Mouse (Mus musculus) CH12.LX (cell line): ENCODE measurements at regions not wholly inside any gene's neighbourhood (a gene's known extent, or its start where the extent isn't known, plus 50 kb on each side); places are given as distances from the start of the nearest gene placed in this dataset.

Source experiments
- CHD2 ChIP-seq: IDR thresholded peaks from 2 replicates; pipeline ENCODE4 v1.6.1; 2011; ENCODE audit warnings: low read length, improper control_type of control experiment
- CTCF ChIP-seq, 2 experiments: IDR thresholded peaks in 1 of 2; conservative IDR thresholded peaks in 1 of 2; 2 replicates each; pipeline ENCODE4 v1.5.1; 2011 to 2012; ENCODE audit warnings: low read depth in 2 of 2, low read length in 2 of 2, improper control_type of control experiment in 1 of 2, inconsistent platforms in 1 of 2, mild to moderate bottlenecking in 1 of 2, moderate library complexity in 1 of 2
- E2F4 ChIP-seq: IDR thresholded peaks from 2 replicates; pipeline ENCODE4 v1.6.1; 2011; ENCODE audit warnings: low read depth, low read length, improper control_type of control experiment; ENCODE audit not compliant: insufficient replicate concordance
- EP300 ChIP-seq: IDR thresholded peaks from 2 replicates; pipeline ENCODE4 v1.6.1; 2011; ENCODE audit warnings: low read length, improper control_type of control experiment
- HCFC1 ChIP-seq: IDR thresholded peaks from 2 replicates; pipeline ENCODE4 v1.6.1; 2012; ENCODE audit warnings: low read depth, mild to moderate bottlenecking, inconsistent platforms, low read length, improper control_type of control experiment
- JUN ChIP-seq: IDR thresholded peaks from 2 replicates; pipeline ENCODE4 v1.6.1; 2011; ENCODE audit warnings: low read depth, mild to moderate bottlenecking, low read length, improper control_type of control experiment, moderate library complexity; ENCODE audit not compliant: insufficient read depth
- MAX ChIP-seq: IDR thresholded peaks from 2 replicates; pipeline ENCODE4 v1.6.1; 2011; ENCODE audit warnings: low read length, improper control_type of control experiment
- NRF1 ChIP-seq: IDR thresholded peaks from 2 replicates; pipeline ENCODE4 v1.6.1; 2014; ENCODE audit warnings: low read depth, mild to moderate bottlenecking, inconsistent platforms, low read length, improper control_type of control experiment, moderate library complexity
- POLR2A ChIP-seq: IDR thresholded peaks from 2 replicates; pipeline ENCODE4 v1.6.1; 2011; ENCODE audit warnings: low read depth, mild to moderate bottlenecking, improper control_type of control experiment, low read length
- TCF12 ChIP-seq: IDR thresholded peaks from 2 replicates; pipeline ENCODE4 v1.6.1; 2014; ENCODE audit warnings: low read depth, mild to moderate bottlenecking, inconsistent platforms, low read length, improper control_type of control experiment
- UBTF ChIP-seq: IDR thresholded peaks from 2 replicates; pipeline ENCODE4 v1.6.1; 2012; ENCODE audit warnings: low read depth, mild to moderate bottlenecking, inconsistent platforms, low read length, improper control_type of control experiment, moderate library complexity
- USF1 ChIP-seq: IDR thresholded peaks from 2 replicates; pipeline ENCODE4 v1.6.1; 2014; ENCODE audit warnings: low read depth, mild to moderate bottlenecking, inconsistent platforms, low read length, improper control_type of control experiment
- ZMIZ1 ChIP-seq: IDR thresholded peaks from 2 replicates; pipeline ENCODE4 v1.6.1; 2012; ENCODE audit warnings: low read depth, mild to moderate bottlenecking, inconsistent platforms, low read length, improper control_type of control experiment
- ZNF384 ChIP-seq: IDR thresholded peaks from 2 replicates; pipeline ENCODE4 v1.6.1; 2012; ENCODE audit warnings: low read depth, low read length, improper control_type of control experiment, inconsistent platforms

DNA sequence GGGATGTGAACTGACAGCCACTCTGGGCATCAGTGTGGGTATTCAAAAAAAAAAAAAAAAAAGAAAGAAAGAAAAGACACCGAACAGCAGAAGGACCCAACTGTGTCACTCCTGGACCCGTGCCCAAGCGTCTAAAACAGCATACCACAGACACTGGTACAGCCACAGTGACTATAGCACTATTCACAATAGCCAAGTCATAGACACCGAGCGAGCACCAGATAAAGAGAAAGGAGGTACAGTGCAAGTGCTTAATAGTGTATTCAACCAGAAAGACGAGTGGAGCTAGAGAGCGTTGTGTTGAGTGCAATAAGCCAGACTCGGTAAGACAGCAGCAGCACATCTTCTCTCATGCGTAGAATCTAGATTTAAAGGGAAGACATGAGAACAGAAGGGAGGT is 153.3 kb downstream of the Rybp start:
- TF ChIP-seq MAX (no peak), CTCF (conservative IDR thresholded peaks at IDR 0.05 in 1 of 2, IDR thresholded peaks at IDR 0.05 in 1 of 2; ENCODE audit: low read depth in 2 of 2, low read length in 2 of 2) (no peak), POLR2A (no peak), E2F4 (no peak), NRF1 (no peak), ZMIZ1 (no peak), UBTF (no peak), HCFC1 (no peak), TCF12 (no peak), USF1 (no peak), ZNF384 (no peak), EP300 (no peak), JUN (no peak), CHD2 (no peak)
